Mouse (Mus musculus) layer of hippocampus, adult 18-20 months (tissue): Measurements from ENCODE around the gene Lipn. TPM values are rescaled to one million over a fixed set of nuclear protein-coding genes. Genes with fewer than 3 reads are reported as not detected.

Experiments used
- DNase-seq, 2 experiments: peaks; one replicate each; pipeline ENCODE4 v3.0.0; 2022; ENCODE audit warnings: low spot score in 2 of 2
- long read RNA-seq: library from polyadenylated mRNA; stranded (forward); transcript quantifications from one replicate; pipeline ENCODE4 v2.0.0, GENCODE M21; 2021
- total RNA-seq, 2 experiments: library from RNA; stranded (reverse); gene quantifications; 2 replicates each; pipeline ENCODE4 v1.2.3; 2021

Gene Lipn
- total RNA-seq: not detected
- long read RNA-seq: 0 reads

DNA sequence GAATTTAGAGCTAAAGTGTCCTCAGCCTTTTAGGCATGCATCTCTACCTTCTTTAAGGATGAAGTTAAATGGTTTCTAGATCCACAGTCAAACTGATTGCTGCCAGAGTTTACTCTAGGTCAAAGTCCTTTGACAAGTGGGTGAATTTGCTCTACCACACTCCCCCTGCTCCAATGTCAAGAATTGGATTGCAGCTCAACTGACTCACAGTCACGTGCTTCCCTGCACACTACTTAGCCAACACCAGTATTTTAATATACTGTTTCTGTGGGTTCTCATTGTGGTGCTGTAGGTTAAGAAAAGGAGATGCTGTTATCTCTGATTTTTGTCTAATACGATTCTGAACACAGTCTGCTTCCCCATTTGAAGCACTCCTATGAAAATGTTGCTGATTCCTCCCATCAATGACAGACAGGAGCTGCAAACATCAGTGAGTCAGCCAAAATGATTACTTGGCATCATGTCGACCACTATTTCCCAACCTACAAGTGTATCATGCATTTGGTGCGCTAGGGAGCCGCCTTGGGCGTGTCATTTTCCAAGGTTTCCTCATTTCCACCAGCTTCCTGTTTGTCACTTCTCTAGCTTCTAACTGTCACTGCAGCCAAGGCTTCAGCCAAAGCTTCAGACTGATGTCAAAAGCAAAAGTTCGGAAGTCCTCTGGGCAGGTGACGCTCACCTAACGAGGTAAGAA, at the start of gene Lipn:
Lipn (plus strand) TSS at position 580 of the 694 bp plus-strand sequence.
- DNase-seq: no peak

GRCm38 (mm10) chr19:34021440-34022172, 45.6 kb upstream of the Lipn start:
- no peak for DNase-seq

DNA sequence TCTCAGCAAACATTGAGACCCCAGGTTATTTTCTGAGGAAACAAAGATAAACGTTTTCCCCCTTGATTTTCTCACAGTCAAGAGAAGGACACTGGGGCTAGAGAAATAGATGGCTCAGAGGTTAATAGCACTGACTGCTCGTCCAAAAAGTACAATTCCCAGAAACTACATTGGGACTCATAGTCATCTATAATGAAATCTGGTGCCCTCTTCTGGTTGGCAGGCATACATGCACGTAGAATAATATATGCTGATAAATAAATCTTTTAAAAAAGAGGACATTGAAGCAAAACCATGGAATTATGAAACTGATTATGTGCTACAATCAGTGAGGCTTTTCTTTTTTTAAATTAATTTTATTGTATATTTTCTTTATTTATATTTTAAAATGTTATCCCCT, 44.4 kb upstream of the Lipn start:
- DNase-seq: no peak

- no peak for DNase-seq
Measured at GRCm38 (mm10) chr19:34039731-34040130, 27.4 kb upstream of the Lipn start.

DNA sequence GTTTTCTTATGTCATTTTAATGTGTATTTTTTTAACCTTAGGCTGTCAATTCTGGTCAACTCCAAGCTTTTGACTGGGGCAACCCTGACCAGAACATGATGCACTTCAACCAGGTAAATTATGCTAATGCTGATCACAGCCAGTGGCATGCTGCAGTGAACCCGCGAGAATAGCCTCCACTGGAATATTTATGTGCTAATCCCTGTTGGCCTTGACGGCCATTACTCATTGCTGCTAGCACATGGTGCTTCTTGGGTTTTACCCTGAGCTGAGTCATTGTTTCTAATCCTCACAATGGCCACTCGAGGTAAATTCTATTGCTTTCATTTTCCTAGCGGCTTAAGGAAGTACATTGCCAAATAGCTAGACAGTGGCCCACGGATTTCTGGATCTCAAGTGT, 24.1 kb upstream of the Lipn start:
- no peak for DNase-seq

DNA sequence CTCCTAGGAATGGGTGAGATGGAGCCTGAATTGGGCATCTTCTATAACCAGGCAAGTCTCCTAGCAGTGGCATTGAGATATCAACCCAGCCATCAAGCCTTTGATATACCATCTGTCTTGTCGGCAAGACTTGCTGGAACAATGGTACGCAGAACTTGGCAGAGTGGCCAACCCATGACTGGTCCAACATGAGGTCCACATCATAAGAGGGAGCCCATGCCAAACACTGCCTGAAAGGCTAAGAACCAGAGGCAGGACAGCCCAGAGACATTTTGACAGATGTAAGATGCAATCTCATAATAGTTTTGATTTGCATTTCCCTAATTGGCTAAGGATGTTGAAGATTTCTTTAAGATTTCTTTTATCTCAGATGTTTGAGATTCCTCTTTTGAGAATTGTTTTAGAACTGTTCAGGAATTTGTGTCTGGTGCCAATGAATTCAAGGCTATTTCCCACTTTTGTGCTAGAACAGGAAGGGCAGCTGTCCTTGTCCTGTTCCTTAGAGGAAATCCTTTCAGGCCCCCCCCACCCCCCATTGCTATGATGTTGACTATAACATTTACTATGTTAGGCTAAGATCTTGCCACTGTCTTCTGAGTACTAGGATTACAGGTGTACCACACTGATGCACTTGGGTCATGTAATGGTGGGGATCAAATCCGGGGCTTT, 17.7 kb upstream of the Lipn start:
- no peak for DNase-seq

- peak in 1 of 2 experiments; percentile 6 for DNase-seq
Measured at GRCm38 (mm10) chr19:34051502-34051901, 15.7 kb upstream of the Lipn start.

- no peak for DNase-seq
Measured at GRCm38 (mm10) chr19:34063547-34063946, 3.6 kb upstream of the Lipn start.

DNA sequence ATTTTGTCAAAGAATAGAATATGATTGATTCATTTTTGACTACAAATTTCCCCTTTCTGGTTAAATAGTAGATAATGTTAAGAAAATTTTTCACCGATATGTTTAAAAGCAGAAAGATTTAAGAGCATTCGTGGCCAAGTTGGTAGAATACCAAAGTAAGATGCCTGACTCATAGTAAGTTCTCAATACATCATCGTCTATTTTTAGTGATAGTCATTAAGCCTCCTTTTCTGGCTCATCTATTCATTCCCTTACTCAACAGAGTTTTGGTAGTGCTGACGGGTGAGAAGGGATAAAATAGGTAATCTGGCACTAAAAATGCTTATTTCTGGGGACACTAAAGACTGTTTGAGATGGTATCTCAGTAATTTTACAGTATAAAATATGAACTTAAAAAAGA, 3.1 kb upstream of the Lipn start:
- DNase-seq: no peak

DNA sequence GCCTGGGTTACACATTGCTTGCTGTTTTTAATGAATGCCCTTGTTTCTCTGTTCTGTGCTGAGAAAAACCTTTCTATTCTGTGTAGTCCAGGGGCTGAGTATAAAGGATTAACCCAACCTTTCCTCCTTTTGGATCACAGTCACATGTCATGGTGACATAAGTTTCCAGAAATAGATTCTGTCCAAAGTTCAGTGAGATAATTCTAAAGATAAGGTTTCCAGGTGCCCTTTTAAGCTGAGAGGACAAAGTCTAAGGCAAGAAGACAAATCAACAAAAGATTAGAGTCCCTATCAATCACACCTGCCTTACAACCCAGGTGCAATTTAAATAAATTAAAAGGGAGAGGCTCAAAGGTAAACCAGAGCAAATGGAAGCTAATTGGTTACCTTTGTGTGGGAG, 7.1 kb downstream of the Lipn start:
- DNase-seq: no peak

DNA sequence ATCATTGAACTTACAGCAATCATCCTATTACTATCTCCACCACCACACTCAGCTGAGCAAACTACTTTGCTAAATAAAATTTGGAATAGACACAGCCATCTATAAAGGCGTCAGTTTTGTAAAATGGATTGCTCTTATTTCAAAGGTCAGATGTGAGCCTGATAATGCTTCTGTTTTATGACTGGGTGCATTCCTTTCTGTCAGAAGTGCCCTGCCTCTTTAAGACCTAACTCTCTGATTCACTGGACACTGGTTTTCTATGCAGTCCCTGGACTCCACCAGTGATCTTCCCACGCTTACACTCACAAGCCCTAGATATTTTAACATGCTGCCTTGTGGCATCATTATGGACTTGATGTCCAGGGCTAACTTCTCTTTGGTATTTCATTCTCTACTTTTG, 11.0 kb downstream of the Lipn start:
- no peak for DNase-seq

DNA sequence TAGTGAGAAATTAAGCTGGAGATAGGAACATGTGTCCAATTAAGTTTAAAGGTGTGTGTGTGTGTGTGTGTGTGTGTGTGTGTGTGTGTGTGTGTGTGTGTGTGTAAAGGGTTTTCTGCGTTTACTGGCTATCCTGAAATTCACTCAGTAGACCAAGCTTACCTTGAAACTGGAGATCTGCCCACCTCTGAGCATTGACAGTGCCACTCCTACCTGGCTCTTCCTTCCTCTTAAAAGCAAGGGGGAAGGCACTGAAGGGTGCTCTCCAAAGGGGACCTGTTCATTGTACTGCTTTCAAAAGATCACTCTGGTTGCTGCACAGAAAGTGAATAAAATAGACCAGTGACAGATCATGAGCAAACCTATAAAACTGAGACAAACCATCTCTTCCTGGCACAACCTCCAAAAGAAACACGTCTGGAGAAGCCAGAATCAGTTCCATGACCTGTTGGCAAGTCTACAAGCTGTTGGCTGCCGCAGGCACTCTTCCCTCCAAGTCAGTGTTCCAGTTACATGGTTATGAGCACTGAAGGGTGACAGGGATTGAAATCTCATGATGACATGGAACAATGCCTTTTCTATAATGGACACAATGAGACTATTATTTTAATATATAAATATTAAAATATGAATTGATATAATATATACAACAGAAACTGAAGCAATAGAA, 22.0 kb downstream of the Lipn start:
- no peak for DNase-seq

DNA sequence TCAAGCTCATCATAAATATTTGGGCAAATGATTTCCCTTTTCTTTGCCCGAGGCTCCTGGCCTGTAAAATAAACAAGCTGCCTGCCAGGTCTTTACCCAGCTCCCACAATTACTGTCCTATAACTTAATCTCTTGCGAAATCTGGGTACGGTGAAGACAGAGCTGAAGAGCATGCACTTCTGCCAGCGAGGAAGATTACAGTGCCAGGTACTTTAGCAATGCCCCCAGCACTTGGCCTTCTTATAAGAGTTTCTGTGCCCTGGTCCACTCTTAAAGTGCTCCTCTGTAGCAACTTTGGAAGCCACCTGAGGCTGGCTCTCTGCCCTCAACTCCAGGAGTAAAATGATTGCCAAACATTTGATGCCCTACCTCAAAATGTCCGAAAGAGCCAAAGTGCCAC, 28.2 kb downstream of the Lipn start:
- no peak for DNase-seq

DNA sequence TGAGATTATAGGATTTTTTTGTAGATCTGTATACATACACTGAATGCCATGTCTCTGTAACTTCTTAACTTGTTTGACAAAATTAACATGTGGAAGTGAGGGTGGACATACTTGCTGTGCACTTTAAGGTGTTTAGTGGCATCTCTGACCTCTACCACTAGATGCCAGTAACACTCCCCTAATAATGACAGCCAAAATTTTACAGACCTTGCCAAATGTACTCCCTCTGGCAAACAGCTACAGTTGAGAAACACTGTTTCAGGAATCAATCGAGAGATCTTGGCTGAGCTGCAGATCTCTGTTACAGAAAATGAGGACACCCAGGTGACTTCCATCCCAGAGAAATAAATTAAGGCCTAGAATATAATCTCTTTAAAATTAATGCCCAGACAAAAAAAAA, 29.1 kb downstream of the Lipn start:
- DNase-seq: no peak

DNA sequence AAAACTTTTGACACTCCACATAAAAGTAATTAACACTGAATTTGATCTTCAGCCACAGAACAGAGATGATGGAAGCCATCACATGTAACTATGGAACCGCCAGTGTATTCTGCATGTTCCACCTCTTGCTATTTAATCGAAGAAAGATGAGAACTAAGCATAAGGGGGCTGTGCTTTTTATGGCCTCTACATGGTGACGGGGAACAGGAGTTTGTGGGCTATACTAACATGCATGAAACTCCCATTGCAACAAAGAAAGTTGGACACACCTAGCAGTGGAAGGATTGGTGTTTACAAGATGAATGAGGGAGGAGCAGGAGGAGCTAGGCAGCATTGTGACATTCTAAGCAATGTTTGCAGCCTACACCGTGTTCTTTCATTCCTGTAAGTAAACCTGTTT, 33.5 kb downstream of the Lipn start, which contains the start of gene Lipm:
Lipm (plus strand) TSS at position 301 of the 400 bp plus-strand sequence.
- DNase-seq: no peak

DNA sequence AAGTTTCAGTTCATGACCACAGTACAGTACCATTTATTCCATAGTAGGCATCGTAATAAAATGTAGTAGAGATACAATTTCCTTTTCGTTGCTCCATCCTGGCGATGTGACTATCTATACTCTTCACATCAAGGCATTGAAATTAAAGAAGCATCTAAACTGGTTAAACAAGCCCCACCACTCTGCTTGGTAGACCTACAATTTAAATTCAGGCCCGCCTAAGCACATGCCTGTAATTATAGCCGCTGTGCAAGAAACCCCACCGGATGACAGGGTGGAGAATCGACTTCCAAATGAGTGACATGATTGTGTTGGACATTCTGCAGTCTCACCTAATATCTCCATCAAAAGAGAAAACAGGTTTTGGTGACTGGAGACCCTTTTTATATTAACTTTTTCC, 34.7 kb downstream of the Lipn start:
- DNase-seq: no peak

DNA sequence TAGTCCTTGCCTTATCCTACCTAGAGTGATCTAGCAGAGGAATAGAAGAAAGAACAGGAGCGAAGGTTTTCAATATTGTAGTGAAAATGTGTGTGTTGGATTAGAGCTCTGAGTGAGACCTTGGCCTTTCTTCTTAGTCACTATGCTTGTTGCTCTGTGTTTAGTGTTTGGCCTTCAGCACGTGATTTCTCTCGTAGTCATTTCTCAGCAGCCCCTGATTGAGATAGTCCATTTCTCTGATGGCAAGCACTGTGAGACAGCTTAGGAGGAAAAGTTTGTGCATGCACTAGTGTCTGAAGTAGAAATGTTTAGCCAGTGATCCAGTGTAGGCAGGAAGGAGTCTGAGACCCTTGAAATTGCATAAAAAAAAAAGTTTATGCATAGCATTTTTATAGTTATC, 37.7 kb downstream of the Lipn start:
- DNase-seq: no peak

- DNase-seq: no peak
Measured at GRCm38 (mm10) chr19:34119102-34119501, 51.9 kb downstream of the Lipn start.

DNA sequence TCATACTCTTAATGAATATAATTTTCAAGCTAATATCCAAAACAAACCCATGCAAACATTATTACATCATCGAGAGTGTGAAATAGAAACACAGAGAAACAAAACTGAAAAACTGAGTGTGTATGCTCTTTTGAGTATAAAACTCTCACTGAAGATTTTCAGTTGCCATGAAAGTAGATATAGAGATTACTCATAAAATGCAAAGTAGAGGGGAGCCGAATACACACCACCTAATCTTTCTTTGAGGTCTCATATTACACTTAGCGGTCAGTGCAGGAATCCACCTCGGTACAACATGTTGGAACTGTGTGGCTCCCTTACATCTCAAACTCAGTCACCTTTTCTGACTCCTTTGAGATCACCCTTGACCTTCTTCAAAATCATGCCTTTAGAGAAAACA, 52.5 kb downstream of the Lipn start:
- no peak for DNase-seq

DNA sequence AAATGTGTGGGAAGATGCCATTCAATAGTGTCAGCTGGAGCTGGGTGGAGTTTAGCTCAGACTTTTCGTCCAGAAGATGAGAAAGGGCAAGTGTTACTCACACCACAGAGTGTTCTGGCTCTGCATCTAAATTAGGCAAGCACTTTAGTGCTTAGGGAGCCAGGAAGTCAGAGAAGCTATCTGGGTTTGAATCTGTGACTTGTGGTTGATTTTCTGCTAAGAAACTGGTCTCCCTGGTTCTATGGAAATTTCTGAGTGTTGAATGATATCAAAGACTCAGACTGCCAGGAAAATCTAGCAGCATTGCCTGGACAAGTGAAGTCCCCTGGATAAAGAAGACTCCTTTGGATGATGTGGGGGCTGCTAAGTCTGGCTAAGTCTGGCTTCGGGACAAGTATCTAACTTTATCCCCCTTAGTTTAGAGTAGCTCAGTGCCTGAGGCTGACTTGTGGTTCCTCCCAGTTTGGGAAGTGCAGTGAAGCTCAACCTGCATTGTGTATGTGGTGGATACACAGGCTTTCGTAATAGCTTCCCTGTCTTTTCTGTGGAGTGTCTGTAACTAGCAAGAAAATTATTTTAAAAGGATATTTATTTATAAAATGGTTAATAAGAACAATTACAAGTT, 53.1 kb downstream of the Lipn start:
- no peak for DNase-seq
